Mouse (Mus musculus) embryo, embryonic 10 days (tissue): ENCODE results near the gene Hoxb5.

Source experiments
- DNase-seq: peaks from one replicate; pipeline ENCODE4 v3.0.0-alpha.2; 2015; ENCODE audit warnings: low spot score

Hoxb5 gene

DNA sequence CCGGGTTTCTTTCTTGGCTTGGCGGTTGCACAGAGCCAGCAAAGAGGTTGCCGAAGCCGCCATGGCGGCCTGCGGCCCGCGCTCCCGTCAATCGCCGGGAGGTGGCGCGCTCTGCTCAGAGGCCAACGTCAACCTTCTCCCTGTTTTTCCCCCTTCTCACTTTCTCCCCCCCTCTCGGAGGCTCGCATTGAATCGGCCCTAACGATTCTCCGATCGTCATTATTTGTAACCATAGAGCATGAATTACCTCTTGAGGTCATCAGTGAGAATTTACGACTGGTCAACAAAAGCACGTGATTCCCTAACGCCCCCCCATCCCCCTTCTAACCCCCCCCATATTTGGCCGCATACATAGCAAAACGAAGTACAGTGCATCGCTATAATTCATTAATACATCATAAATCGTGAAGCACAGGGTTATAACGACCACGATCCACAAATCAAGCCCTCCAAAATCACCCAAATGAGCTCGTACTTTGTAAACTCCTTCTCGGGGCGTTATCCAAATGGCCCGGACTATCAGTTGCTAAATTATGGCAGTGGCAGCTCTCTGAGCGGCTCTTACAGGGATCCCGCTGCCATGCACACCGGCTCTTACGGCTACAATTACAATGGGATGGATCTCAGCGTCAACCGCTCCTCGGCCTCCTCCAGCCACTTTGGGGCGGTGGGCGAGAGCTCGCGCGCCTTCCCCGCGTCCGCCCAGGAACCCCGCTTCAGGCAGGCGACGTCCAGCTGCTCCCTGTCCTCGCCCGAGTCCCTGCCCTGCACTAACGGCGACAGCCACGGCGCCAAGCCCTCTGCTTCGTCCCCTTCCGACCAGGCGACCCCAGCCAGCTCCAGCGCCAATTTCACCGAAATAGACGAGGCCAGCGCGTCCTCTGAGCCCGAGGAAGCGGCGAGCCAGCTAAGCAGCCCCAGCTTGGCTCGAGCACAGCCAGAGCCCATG, at the start of gene Hoxb5:
TSS of gene Hoxb5 (plus strand) at position 186 of the 949 bp plus-strand sequence.
- DNase-seq = peak; percentile 92

DNA sequence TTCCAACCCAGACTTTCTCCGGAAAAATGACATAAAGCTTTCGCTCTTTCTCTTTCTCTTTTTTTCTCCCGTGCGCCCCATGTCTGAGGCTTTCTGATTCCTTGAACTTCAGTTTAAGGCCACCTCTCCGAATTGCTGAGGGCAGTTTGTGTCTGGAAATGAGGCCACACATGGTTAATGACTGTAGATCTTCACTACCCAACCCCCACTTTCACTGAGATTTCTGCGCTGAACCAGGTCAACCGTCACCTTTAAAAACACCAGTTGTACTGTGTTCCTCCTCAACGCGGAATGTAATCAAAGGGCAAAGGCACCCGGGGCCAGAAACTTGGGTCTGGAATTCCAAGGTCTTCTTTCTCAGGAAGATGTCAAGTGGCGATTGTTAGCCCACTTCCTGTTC, 48.9 kb upstream of the Hoxb5 start:
- no peak for DNase-seq

DNA sequence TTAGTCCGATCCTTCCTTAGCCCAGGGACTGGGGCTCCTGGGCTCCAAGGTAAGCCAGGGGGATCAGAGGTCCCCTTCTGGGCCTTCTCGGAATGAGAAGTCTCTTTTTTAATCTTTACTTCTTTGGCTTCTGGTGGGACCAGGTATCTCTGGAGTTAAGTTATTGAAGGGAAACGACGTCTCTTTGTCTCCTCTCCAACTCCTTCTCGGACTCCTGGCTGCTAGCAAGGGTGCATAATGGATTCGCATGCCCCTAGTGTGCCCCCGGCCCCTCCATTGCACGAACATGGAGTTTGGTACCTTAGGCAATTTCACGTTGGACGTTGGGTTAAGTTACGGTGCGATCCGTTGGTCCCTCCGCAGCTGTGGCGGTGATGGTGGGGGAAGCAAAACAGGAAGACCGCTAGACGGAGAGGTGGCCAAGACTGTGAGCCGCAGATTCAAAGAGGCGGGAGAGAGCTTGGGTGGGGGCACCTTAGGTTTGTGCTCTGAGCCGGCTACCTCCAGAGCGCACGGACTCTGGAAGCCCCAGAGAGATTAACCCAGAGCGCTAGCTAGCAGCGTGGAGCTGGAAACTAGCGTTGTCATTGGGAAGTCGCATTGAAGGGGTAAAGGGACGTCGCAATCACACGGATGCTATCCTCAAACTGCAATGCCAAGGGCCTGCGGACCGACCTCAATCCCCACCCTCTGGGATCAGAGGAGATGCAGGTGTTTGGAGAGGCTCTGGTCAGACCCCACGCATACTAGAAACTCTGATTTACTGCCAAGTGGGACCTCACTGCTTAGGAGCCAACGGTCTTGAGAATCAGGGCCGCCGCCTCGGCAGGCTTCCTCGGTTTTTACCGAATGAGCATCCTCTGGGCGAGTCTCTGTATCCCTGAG, 47.8 kb upstream of the Hoxb5 start:
- peak; percentile 43 for DNase-seq

- DNase-seq = no peak
These were observed 47.1 kb upstream of the Hoxb5 start for GRCm38 (mm10) chr11:96255996-96256445.

- DNase-seq = no peak
These were observed 46.0 kb upstream of the Hoxb5 start for GRCm38 (mm10) chr11:96257141-96257540.

- DNase-seq = no peak
These were observed 44.1 kb upstream of the Hoxb5 start for GRCm38 (mm10) chr11:96259038-96259437.

DNA sequence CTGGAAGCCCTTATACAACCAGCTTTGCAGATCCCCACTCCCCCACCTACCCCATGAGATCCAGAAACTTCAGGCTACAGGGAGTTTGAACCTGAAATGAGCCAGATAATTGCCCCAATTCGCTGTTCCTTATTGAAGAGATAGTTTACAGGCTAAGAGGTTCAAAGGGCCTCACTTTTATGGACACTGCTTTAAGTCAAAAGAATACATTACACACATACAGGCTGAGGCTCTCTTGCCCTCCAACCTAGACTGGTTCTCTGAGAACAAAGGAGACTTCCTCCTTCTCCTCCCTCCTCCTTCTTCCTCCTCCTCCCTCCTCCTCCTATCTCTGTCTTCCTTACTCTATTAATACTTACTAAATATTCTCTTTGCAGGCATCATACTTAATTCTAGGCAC, 43.6 kb upstream of the Hoxb5 start:
- DNase-seq = no peak

GRCm38 (mm10) chr11:96260310-96260970, 42.7 kb upstream of the Hoxb5 start:
- DNase-seq = peak; percentile 76

GRCm38 (mm10) chr11:96261323-96261890, 41.7 kb upstream of the Hoxb5 start:
- DNase-seq = peak; percentile 96

GRCm38 (mm10) chr11:96262262-96262830, 40.8 kb upstream of the Hoxb5 start:
- no peak for DNase-seq

GRCm38 (mm10) chr11:96263636-96264389, 39.3 kb upstream of the Hoxb5 start:
- DNase-seq = peak; percentile 26

- peak; percentile 47 for DNase-seq
These were observed 38.6 kb upstream of the Hoxb5 start for GRCm38 (mm10) chr11:96264390-96265020.

GRCm38 (mm10) chr11:96265954-96266353, 37.2 kb upstream of the Hoxb5 start:
- no peak for DNase-seq

DNA sequence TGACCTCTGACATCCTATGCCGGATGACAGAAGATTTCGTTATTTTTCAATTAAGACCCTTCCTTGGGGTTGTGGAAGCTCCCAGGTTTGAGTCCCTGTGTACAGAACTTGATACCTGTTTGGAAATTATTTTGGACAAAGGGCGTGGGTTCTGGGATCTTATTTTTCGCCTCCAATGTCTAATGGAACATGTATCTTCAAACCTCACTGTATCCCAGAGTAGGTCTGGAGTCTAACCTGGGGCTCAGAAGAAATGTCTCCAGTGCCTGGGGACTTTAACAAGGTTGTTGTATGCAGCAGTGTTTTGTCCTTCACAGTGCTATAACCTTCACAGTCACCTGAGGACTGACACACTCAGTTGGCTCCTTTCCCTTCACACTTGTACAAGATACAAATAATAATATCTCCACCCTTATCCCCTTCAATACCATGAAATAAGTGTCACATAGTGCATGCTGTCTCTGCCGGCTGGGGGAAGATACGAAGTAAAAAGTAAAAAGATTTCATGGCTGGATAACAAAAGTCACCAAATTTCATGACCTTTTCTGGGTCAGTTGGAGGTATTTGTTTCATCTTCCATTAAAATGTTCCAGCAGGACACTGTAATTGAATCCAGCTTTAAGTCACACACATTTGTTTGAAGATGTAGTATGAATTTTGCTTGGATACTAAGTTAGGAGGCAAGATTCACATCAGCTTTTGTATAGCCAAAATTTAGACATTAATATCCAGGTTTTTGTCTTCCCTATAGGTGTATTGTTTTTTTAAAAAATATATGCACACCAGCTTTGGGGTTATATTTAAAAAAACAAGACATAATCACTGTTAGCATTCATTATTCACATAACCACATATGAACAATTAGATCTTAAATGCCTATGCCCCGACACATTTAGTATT, 35.9 kb upstream of the Hoxb5 start:
- no peak for DNase-seq

- no peak for DNase-seq
These were observed 34.9 kb upstream of the Hoxb5 start for GRCm38 (mm10) chr11:96268031-96268745.

DNA sequence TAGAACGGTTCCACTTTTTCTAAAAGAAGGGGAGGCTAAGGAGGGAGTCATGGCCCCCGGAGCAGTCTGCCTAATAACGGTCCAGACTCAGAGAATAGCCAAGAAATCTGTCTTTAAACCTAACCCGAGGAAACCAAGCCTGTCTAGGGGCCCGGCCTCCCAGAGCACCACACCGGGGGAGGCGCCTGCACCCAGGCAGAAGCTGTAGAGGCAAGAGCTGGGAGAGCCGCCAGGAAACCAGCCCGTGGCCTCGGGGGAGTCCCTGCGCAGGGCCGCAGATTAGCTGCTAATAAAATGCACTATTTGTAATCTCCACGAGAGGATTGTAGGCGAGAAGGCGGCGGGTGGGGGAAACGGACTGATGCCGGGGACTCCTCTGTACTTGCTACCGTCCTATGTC, 33.3 kb upstream of the Hoxb5 start:
- no peak for DNase-seq

DNA sequence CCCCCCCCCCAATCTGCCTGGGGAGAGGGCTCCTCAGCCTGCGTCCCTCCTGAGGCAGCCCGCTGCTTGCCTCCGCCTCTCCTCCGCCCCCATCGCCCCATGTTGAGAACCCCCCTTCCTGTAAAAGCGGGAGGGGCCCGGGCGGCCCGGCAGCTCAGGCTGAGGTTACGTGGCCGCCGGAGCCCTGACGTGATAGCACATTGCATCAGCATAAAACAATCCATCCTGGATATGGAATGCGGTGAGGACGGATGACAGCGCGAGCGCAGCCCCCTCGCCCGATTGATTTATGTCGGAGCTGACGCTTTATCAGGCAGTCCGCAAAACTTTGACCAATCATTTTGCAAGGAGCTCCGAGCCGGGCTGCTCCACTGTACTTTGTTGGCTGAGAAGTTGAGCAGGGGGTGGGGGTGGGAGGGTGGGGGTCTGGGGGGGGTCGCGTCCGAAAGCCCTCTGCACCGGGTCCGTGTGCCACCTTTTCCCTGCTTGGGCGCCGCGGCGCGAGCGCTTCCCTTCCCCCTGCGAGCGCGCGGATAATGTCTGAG, 32.1 kb upstream of the Hoxb5 start, which contains the start of gene Hoxb9:
TSS of gene Hoxb9 (plus strand) at position 462 of the 545 bp plus-strand sequence.
- DNase-seq = peak; percentile 86

DNA sequence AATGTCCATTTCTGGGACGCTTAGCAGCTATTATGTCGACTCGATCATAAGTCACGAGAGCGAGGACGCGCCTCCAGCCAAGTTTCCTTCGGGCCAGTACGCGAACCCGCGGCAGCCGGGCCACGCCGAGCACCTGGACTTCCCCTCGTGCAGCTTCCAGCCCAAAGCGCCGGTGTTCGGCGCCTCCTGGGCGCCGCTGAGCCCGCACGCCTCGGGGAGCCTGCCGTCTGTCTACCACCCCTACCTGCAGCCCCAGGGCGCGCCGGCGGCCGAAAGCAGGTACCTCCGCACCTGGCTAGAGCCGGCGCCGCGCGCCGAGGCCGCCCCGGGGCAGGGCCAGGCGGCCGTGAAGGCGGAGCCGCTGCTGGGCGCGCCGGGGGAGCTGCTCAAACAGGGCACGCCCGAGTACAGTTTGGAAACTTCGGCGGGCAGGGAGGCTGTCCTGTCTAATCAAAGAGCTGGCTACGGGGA, 31.6 kb upstream of the Hoxb5 start:
- DNase-seq = peak; percentile 54
